Mouse (Mus musculus): ENCODE data around the gene Krt77.
A peak's percentile ranks its signal among the peaks of the same experiment; 100 is the strongest.

Gene Krt77

DNA sequence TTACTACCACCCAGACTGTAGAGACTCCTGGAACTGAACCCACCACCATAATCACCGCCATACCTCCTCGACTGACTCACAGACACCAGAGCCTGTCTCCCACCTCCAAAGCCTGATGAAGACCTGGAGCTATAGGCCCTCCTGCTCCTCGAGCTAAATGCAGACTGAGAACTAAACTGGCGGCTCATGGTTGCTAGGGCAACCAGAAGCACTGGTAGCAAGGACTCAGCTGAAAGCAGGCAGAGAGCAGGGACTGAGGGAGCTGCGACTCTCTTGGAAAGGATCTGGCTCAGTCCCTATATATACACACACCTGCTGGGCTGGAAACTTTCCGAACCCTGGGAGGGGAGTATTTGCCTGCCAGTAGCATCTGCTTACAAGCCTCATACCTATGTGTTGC, at the start of gene Krt77:
Gene Krt77, minus strand, starts transcription at position 275 of the 400 bp plus-strand sequence.
- peak in 1 of 2 experiments; percentile 29 for DNase-seq

DNA sequence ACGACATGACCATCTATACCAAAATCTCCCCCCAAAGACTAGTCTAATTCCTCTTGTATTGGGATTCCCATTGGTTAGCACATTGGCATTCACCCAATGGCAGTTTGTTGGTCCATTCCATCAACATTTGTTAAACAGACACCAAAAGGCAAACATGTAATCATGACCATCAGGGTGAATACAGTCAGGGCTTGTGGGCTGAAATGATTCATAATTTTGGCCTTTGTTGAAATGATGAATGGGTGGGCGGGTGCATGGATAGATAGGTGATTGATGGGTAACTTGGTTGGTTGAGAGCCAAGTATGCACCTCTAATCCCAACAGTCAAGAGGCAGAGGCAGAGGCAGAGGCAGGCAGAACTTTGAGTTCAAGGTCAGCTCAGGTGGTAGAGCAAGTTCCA, 46.6 kb upstream of the Krt77 start:
- DNase-seq: no peak

DNA sequence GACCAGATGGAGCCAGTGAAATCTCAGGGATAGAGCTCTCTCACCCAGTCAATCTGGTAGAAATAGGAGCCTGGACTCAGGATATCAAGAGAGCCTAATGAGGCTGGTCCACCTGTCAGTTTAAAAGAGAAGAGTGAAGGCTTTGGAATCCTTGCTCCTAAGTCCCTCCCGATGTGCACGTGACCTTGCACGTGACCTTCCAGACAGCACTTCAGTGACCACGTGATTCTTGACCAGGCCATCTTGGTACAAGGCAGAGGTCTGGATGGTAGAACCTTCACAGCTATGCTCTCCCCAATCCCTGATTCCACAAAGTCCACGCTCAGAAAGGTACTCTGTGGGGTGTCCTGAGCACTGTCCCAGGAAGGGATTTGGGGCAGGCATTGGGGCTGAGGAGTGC, 35.3 kb upstream of the Krt77 start:
- DNase-seq: no peak

DNA sequence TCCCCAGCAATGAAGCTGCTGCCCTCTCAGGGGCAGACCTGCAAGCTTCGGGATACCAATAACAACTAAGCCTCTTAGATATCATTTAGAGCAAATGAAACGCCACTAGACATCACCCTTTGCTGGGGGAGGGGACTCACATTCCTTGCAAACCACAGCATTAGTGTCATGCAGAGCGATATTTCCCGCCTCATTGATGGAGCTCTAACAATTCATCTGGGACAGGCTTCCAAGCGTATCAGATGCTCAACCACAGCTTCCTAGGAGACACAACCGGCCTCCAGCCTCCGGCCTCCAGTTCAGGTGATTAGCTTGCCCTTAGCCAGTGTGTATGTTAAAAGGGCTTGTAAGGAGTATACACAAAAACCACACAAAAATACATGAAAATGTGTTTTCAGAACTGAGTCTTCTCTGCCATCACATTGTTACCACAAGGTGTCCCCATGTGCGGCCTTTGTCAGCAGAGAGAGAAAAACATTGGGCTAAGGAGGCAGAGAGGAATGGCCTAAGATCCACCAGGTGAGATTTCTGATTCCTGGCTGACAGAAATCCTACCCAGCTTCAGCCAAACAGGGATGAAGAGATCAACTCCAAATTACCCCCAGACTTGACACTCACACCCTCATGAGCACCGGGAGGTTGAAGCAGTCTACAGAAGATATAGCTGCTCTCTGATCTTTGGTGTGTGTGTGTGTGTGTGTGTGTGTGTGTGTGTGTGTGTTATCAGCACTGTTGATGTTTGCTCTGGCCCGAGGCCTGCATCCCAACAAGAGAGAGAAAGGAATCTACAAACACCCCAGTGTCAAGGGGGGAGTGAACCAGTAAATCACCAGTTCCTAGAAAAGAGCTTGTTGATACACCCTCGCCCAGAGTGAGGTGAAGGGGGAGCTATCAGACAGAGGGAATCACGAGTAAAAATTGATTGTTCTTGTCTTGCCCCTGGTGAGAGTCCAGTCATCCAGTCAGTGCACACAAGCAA, 33.0 kb upstream of the Krt77 start:
- DNase-seq: no peak

DNA sequence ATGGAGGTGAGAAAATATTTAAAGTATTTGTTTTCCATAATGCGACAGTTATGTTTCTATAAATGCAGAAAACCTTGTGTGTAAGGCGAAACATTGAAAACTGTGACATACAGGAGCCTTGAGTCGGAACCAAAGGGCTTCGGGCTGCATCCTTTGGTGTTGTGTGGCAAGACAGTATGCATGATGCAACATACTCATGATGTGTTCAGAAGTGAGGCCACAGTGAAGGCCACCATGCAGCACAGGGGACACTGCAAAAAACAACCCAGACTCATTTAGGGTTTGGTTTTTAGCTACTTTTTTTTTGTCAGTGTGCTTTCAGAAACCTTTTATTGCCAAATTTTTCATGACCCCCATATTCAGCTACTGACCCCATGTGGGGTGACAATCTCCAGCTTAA, 25.7 kb upstream of the Krt77 start:
- no peak for DNase-seq

DNA sequence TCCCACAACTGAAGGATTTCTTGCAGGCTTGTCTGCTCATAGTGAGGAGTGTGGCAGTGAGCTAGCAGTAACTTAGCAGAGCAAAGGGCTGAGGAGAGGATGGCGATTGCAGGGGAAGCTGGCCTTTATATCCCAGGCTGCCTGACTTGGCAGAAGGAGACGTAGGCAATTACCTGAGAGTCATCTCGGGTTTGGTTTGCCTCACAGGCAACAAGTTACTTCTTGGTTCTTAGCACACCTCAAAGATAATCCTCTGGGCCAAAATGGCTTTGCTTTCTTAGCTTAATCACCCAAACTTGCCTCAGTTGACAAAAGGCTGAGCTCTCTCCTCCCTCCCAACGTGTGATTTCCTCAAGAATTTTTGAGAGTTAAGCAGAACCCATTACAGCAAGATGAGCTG, 23.3 kb upstream of the Krt77 start, which contains the start of gene Krt76:
Gene Krt76, minus strand, starts transcription at position 101 of the 400 bp plus-strand sequence.
- no peak for DNase-seq

DNA sequence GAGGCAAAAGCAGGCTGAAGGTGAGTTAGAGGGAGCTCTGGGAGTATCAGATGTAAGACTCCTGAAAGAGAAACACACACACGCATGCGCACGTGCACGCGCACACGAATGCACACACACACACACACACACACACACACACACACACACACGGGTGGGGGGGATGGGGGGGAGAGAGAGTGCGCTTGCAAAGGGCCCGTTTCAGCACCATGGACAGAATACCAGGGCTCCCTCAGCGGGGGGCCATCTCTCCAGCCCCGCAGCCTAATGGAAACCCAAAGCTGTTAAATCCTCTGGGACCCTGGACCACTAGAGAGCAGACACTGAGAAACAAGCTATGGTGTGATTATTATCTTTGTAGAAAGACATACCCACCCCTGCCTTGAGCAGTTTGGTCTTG, 10.3 kb upstream of the Krt77 start:
- DNase-seq: no peak

DNA sequence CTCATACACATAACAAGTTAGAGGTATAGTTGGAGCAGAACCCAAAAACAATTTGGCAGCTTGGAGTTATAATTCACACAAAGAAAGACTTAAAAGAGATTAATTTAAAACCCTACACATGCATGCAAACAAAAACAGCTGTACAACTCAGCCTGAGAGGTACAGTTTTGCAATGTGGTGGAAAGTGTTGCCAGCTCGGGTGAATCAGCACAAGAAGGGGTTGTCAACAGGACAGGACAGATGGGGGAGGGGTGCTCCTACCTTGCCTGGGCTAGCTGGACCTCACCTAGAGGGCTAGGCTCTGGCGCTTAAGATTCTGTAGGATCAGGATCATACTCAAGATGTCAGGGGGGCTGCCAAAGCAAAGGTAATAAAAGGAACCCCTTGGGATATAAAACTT, 8.5 kb upstream of the Krt77 start:
- DNase-seq: no peak

DNA sequence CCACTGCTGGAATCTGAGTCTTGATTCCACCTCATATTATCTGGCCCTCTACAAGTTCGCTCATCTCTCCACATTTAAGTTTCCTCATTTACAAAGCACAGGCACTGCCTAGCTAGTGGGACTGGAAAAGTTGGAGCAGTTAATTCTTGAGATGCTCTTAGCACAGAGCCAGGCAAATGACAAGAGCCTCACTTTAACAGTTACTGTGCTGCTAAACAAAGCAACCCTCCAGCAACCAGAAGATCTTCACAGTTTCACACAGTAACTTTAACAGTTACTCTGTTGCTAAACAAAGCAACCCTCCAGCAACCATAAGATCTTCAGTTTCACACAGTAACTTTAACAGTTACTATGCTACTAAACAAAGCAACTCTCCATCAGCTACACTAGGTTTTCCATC, 4.9 kb upstream of the Krt77 start:
- DNase-seq: no peak

DNA sequence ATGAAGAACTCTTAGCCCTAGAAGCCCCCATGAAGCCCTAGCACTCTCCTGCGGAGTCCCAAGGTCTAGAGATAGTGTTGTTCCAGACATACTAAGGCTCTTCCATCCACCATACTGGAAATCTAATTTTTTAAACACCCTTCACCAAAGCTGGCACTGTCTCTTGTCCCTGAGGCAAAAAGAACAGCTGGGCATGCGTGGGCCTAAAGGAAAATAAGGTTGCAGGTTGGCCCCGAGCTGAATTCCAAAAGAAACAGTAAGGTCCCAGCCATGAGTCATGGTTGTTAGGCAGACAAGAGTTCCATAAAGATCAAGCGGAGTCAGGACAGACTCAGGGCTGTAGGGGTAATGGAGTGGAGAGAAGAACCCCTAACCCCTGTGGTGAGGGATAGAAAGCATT, 3.7 kb upstream of the Krt77 start:
- DNase-seq: no peak

DNA sequence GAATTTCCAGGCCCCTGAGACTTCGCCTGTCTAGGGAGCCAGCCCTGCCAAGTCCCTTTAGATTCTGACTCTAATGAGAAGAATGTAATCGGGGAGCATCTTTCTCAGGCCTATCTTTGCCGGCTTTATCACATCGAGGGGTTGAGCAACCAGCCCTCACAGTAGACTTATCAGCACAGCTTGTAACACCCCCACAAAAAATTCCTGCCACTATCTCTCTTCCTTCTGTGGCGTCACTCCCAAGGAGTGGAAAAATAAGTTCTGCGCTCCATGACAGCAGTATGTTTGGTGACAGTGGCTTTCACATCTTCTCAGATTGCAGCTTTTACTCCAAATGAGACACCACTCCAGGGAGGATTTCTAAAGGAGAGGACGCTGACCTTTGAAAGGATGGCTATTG, 2.8 kb downstream of the Krt77 start:
- no peak for DNase-seq

DNA sequence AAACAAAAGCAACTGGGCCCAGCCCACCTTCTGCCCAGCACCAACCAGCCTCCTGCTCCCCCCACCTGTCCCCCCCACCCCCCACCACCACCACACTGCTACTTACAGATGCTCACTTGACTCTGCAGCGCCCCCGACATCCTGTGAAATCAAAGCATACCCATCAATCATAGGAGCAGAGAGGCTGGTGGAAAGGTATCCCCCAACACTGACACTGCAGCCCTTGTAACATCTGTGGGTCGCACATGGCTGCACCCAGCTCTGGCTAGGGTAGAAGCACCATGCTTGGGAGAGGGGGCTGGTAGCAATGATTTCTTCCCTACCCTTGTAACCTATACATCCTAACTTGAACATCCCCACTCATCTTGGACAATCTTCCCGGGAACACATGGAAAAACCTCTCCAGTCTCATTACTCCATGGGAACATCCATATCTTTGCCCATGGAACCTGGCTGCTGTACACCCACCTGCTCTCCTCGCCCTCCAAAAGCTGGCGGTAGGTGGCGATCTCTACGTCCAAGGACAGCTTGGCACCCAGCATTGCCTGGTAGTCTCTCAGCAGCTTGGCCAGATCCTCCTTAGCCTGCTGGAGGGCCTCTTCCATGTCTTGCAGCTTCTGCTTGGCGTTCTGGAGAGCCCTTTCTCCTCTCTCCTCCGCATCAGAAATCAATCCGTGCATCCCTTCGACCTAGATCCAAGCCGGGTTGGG, 8.9 kb downstream of the Krt77 start:
- peak; percentile 56 to 77 for DNase-seq

DNA sequence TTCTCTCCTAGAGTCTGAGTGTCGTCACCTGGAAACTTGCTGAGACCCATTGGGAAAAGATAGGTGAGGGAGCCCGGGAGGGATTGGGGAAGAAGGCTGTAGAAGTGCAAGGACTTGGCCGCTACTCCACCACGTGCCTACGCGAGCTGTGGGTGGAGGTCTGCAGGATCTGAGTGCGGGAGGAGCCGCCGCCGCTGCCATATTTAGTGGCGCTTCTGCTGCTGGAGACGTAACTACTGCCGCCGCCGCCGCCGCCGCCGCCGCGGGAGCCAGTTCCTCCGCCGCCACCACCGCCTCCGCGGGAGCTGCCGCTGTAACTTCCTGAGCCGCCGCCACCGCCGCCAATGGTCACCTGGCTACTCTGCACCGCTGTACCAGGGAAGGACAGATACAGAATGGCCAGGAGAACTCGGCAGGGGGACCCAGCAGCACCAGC, 9.8 kb downstream of the Krt77 start:
- peak; percentile 28 to 30 for DNase-seq

DNA sequence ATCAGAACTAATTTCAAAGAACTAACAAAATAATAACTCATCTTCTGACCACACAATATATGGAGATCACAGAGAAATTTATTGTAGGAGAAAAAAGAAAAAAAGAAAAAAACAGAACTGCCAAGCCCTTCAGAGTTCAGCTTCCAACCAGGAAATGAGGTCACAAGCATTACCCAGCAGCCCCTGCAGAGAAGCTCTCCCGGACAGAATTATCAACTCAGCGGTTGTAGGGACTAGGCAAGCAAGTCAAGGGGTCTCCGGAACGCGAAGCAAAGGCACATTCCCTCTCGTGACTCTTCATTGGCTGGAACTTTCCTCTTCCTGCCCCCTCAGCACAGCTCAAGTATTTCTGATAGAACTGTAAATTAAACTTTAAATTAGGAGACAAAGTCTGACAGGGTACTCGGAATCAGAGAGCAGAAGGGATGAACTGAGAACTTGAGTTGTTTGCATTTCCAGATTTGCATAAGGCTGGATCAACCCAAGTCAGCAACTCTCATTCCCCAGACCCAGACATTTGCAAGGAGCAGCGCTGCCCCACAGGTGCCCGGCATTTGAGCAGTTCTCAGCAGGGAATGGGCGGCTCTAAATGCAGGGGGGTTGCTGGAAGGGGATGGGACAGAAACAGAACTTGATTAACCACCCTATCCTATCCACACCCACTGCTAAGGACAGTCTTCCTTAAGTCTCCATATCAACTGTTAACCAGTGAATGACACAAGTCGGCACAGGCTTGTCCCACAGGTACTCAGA, 10.7 kb downstream of the Krt77 start:
- no peak for DNase-seq

DNA sequence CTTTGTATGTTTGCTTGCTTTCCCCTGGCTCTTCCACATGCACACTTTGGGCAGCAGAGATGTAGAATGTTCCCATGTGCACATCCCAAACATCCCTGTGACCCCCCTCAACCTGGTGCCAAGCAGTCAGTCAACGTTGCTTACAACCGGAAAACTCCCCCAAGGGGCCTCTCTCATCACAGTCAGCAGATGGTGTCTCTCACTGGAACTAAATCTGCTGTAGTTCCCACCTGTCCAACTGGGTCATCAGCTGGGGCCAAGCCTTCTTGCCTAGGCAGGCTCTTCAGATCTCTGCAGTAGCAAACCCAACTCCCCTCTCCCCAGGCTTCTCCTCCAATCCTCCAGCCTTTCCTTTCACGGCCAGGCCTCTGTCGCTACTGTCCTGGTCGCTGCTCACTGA, 12.8 kb downstream of the Krt77 start:
- peak; percentile 21 to 32 for DNase-seq

DNA sequence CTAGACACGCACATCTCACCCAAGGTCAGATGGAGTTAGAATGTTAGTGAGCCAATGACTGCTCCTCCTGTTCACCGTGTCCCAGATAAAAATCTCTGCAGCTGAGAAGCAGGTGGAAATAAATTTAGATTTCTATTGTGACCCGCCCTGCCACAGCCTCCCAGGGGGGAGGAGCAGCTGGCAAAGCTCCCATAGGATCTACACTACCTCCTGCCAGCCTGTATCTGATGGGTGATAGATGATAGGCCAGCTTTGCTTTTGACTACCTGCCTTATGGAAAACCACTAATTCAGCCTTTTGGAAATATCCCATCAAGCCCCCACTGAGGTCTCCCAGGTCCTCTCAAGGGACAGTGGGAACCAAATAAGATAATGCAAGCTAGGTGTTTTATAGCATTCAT, 13.8 kb downstream of the Krt77 start:
- DNase-seq: peak in 1 of 2 experiments; percentile 34

DNA sequence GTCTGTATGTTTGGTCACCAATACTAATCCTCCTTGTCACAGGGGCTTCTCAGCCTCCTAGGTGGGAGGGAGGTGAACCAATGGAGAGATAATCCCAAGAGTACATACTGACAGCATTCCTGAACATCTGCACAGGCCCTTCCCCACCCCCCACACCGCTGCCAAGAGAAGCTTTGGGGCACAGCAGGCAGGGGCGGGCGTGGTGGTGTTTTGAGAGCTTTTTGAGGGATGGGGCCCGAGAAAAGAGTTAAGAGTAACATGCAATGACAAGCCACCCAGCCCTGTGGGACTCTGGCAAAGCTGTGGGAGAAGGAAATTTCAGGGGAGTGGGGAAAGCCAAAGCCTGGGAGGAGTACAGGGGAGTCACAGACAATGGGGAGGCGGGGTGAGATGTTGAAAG, 15.2 kb downstream of the Krt77 start:
- no peak for DNase-seq

DNA sequence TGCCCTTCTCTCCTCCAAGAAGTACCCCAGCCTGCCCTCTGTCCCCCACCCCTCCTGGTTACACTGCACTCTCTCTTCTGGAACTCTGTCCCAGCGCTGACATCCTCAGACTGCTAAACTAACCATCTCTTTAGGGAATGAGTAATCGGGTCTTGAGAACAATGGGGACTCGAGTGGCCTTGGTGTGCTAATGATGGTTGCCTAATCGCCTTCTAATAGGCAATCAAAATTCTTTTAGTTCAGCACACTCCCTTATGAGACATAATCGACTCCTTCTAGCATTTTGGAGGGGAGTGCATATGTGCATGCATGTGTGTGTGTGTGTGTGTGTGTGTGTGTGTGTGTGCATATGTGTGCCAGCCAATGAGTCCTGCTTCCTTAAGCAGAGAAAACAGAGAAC, 16.9 kb downstream of the Krt77 start:
- DNase-seq: no peak

DNA sequence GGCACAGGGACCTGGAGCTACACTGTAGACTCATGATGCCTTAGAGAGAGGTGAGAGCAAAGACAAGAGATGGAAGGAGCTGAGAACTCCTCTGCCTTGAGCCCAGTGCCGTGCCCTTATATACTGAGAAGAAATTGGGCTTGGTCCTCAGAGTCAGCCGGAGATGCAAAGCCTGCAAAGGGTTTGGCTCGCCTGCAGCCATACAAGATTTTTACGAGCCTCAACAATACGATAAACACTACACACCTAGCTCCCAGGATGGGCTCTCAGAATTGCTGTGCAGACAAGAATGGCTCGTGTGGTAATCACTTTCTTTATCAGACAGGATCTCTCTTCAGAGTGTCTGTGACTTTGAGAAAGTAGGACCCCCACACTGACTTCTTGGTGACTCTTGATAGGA, 18.8 kb downstream of the Krt77 start, which contains the start of gene Krt1:
Gene Krt1, minus strand, starts transcription at position 101 of the 400 bp plus-strand sequence.
- no peak for DNase-seq

DNA sequence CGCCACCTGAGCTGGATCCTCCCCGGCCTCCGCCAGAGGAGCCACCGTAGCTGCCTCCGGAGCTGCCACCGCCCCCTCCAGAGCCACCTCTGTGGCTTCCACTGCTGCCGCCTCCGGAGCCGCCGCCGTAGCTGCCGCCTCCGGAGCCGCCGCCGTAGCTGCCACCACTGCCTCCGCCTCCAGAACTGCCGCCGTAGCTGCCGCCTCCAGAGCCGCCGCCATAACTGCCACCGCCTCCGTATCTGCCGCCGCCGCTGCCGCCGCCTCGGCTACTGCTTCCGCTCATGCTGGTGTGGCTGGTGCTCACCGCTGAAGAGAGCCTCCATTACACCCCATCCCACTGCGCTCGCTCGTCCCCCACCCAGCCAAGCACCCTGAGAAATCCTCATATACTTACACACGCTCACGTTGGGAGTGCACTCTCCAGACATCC, 23.5 kb downstream of the Krt77 start:
- peak; percentile 61 to 64 for DNase-seq

DNA sequence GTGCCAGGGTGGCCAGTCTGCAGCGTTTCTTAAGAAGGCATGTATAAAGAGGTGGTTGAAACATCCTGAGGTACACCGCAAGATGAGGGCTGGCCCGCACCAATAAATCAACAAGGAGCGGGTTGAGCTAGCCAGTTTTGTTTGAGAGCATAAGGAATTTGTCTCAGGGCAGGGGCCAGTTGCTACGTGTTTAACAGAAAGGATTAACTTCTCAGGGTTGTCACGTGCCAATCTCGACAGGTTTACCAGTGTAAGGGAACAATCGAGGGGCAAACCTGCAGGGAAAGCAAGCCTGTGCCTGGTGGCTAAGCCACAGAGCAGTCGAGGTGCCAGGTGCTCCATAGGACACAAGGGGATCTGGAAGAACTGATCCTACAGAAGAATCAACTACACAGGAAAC, 26.3 kb downstream of the Krt77 start:
- DNase-seq: no peak

DNA sequence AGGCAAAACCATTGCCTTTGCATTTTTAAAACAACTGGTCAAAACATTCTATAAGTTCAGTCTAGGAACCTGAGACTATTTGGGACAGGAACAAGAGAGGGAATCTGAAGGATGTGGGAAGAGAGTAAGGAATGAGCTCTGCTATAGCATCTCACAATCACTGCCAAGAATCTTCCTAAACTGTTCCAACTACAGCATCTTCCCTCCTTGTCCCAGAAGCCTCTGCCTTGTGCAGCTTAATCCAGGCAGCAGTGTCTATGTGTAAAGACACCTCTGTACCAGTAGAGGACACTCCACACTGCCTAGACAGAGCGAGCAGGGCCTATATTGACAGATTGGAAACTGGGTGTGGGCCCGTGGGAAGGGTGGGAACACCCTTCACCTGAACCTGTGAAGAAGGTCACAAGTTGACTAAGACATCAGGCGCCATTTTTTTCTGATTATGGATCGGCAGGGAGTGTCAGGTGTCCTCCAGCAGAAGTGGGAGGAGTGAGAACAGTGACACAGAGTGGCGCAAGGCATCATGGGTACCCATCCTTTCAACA, 34.6 kb downstream of the Krt77 start:
- DNase-seq: no peak

DNA sequence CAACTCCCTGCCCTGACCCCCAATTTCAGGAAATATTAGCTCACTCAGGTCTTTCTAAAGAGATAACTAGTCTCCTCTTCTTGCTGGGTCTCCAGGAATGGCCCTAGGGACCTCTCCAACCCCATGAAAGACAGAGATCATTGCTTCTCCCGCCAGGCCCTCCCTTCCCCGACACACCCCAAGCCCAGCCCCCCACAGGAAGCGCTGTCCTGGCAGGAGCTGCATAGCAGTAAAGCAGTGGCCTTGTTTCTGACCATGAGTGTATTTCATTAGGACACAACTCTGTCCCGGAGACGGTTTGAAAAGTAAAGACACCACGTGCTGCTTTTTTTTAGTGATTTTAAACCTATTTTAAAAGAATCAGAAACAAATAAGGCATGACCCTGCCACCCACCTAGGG, 36.4 kb downstream of the Krt77 start:
- no peak for DNase-seq
